24 mouse cellular contexts compared by ENCODE assay signal in genomic region chr5:88747774-88748173, GRCm38 (mm10). TPM values are rescaled to one million over a fixed set of nuclear protein-coding genes. Genes with fewer than 3 reads are reported as not detected.
DNase-seq lines count a peak whose midpoint lies in the region; ATAC-seq and TF ChIP-seq lines count a peak whose summit lies in the region.
"Had no signal": no experiment of that assay in that cellular context is flagged by ENCODE, and none has a peak within 500 bp of the region (broad histone marks: within the 10 kb centered on the region; RNA-seq: fewer than 3 reads in every experiment).

No protein-coding gene starts in this region.

- TF ChIP-seq CTCF in lung, postnatal 0 days (IDR thresholded peaks at IDR 0.05): no peak
- TF ChIP-seq CTCF in C2C12 (IDR thresholded peaks at IDR 0.05; ENCODE audit: control insufficient read depth, insufficient read depth, insufficient read length): no peak
- TF ChIP-seq CTCF in layer of hippocampus, adult 2 months (conservative IDR thresholded peaks at IDR 0.05): no peak

- H3K9me3 ChIP-seq in lung, postnatal 0 days (ENCODE audit: low read length): no peaks in the 10 kb centered on the region
- H3K9me3 ChIP-seq: embryonic facial prominence, embryonic 12.5 days; embryonic facial prominence, embryonic 15.5 days; forebrain, embryonic 10.5 days; forebrain, embryonic 12.5 days had no signal

- peaks cover 6% of the 10 kb centered on the region for H3K79me3 ChIP-seq in C2C12 (ENCODE audit: low read depth)

- H3K79me2 ChIP-seq in C2C12 (ENCODE audit: control insufficient read depth, insufficient read depth) (peaks cover 33% of the 10 kb centered on the region), myocyte (ENCODE audit: control insufficient read depth, insufficient read depth) (peaks cover 23% of the 10 kb centered on the region)

- no peak overlapping the region for H3K9ac ChIP-seq in lung, postnatal 0 days (replicated peaks; ENCODE audit: low read depth)
- H3K9ac ChIP-seq: embryonic facial prominence, embryonic 12.5 days; embryonic facial prominence, embryonic 15.5 days; forebrain, embryonic 12.5 days had no signal

- H3K27ac ChIP-seq in lung, postnatal 0 days (ENCODE audit: low read length): no peak overlapping the region
- H3K27ac ChIP-seq in layer of hippocampus, adult 2 months: no peak overlapping the region
- H3K27ac ChIP-seq: embryonic facial prominence, embryonic 12.5 days; embryonic facial prominence, embryonic 15.5 days; forebrain, embryonic 10.5 days; forebrain, embryonic 12.5 days had no signal

- no peaks in the 10 kb centered on the region for H3K27me3 ChIP-seq in lung, postnatal 0 days (replicated peaks; ENCODE audit: insufficient read depth, low read length)
- H3K27me3 ChIP-seq in C2C12 (ENCODE audit: control insufficient read depth, insufficient read depth, insufficient read length) (no peaks in the 10 kb centered on the region), myocyte (ENCODE audit: control insufficient read depth, insufficient read depth, insufficient read length) (no peaks in the 10 kb centered on the region)
- H3K27me3 ChIP-seq: embryonic facial prominence, embryonic 12.5 days; embryonic facial prominence, embryonic 15.5 days; forebrain, embryonic 12.5 days; Patski had no signal

- peak; percentile 44 for DNase-seq in lung, postnatal 0 days (ENCODE audit: low spot score)
- no peak for DNase-seq in lung, postnatal 36 days
- DNase-seq in heart, adult 11 months: no peak
- DNase-seq in layer of hippocampus, adult 2 months (ENCODE audit: low spot score in 2 of 2): no peak
- DNase-seq: adrenal gland, adult 8-10 months; adrenal gland, postnatal 14 days; adrenal gland, postnatal 36 days; B cell, adult 2 months; cerebellum, adult 11-12 months; cerebellum, adult 2 months; cerebellum, adult 9-10 months; cerebellum, postnatal 10 days; cerebellum, postnatal 25 days had no signal

- H3K36me3 ChIP-seq in lung, postnatal 0 days (ENCODE audit: insufficient read depth, low read length): no peaks in the 10 kb centered on the region
- H3K36me3 ChIP-seq in C2C12 (ENCODE audit: control insufficient read depth, insufficient read depth): peaks cover 23% of the 10 kb centered on the region
- peaks cover 12% of the 10 kb centered on the region for H3K36me3 ChIP-seq in myocyte (ENCODE audit: control insufficient read depth, insufficient read depth)

- no peak for ATAC-seq in lung, postnatal 0 days
- ATAC-seq: activated CD4-positive, CD25-positive, alpha-beta regulatory T cell, adult 4 months; forebrain, embryonic 14.5 days; forebrain, embryonic 16.5 days; Patski had no signal

- no peaks in the 10 kb centered on the region for H3K4me1 ChIP-seq in lung, postnatal 0 days (ENCODE audit: insufficient read depth, low read depth, low read length)
- H3K4me1 ChIP-seq: embryonic facial prominence, embryonic 12.5 days; embryonic facial prominence, embryonic 15.5 days; forebrain, embryonic 10.5 days; forebrain, embryonic 12.5 days had no signal

- H3K4me2 ChIP-seq in lung, postnatal 0 days (replicated peaks; ENCODE audit: low read depth, low read length): no peak overlapping the region
- peak overlapping the region; percentile 10 for H3K4me2 ChIP-seq in myocyte (ENCODE audit: low read depth)
- H3K4me2 ChIP-seq: embryonic facial prominence, embryonic 12.5 days; embryonic facial prominence, embryonic 15.5 days; forebrain, embryonic 12.5 days had no signal

- WGBS in lung, postnatal 0 days: 57% methylated on average over 1 of the region's 1 CpGs

- H3K4me3 ChIP-seq in lung, postnatal 0 days (ENCODE audit: low read depth, low read length): no peak overlapping the region
- H3K4me3 ChIP-seq in C2C12 (ENCODE audit: insufficient read depth, poor library complexity, severe bottlenecking) (no peak overlapping the region), myocyte (no peak overlapping the region)
- no peak overlapping the region for H3K4me3 ChIP-seq in layer of hippocampus, adult 2 months
- H3K4me3 ChIP-seq: embryonic facial prominence, embryonic 12.5 days; embryonic facial prominence, embryonic 15.5 days; erythroblast, embryonic 14.5 days; forebrain, embryonic 10.5 days; forebrain, embryonic 12.5 days had no signal

- TF ChIP-seq POLR2A in myocyte (IDR thresholded peaks at IDR 0.05; ENCODE audit: insufficient read length, low read depth): no peak

- TF ChIP-seq EP300 in lung, postnatal 0 days (IDR thresholded peaks at IDR 0.05): no peak

- H3ac ChIP-seq in C2C12 (ENCODE audit: control insufficient read depth, insufficient read length, low read depth): no peak overlapping the region
- H3ac ChIP-seq in myocyte (ENCODE audit: control insufficient read depth, insufficient read length): no peak overlapping the region

TF ChIP-seq in C2C12, 6 proteins besides CTCF, POLR2A, EP300 and RAD21:
- no peak for TF ChIP-seq MYOG (IDR thresholded peaks at IDR 0.05; ENCODE audit: control insufficient read depth, extremely low read depth, insufficient read length)
- TF ChIP-seq MYOD1 (IDR thresholded peaks at IDR 0.05; ENCODE audit: control insufficient read depth, insufficient read length, low read depth): no peak
- peak; percentile 23 for TF ChIP-seq FOSL1 (IDR thresholded peaks at IDR 0.05; ENCODE audit: insufficient read depth, low read length, poor library complexity, severe bottlenecking)

TF ChIP-seq in myocyte, 11 proteins besides CTCF, POLR2A, EP300 and RAD21:
- TF ChIP-seq MYOG (IDR thresholded peaks at IDR 0.05; ENCODE audit: control insufficient read depth in 1 of 3, insufficient read depth in 1 of 3, insufficient read length in 2 of 3, low read depth in 2 of 3) (no peak), SRF (IDR thresholded peaks at IDR 0.05; ENCODE audit: control insufficient read depth, insufficient read length, low read depth) (no peak), USF1 (IDR thresholded peaks at IDR 0.05; ENCODE audit: low read depth) (no peak), E2F4 (IDR thresholded peaks at IDR 0.05; ENCODE audit: insufficient read depth) (no peak), REST (IDR thresholded peaks at IDR 0.05; ENCODE audit: insufficient read depth, insufficient read length) (no peak), TCF12 (IDR thresholded peaks at IDR 0.05; ENCODE audit: insufficient read depth, poor library complexity, severe bottlenecking) (no peak), POLR2AphosphoS2 (IDR thresholded peaks at IDR 0.05; ENCODE audit: insufficient read length, low read depth) (no peak), CEBPB (IDR thresholded peaks at IDR 0.05; ENCODE audit: insufficient read depth, poor library complexity, severe bottlenecking) (no peak), MAX (IDR thresholded peaks at IDR 0.05; ENCODE audit: low read depth) (no peak), TCF3 (IDR thresholded peaks at IDR 0.05; ENCODE audit: insufficient read length, low read depth) (no peak), MYOD1 (IDR thresholded peaks at IDR 0.05; ENCODE audit: control insufficient read depth in 1 of 3, insufficient read length in 2 of 3, low read depth in 2 of 3) (no peak)
TF ChIP-seq in myocyte: peak in this region for 0.

RNA-seq across cellular contexts. Expression of gene Dck, which starts 17.0 kb away (rescaled TPM):
- 7.2 and 7.8 TPM in 2 replicates for polyA plus RNA-seq in lung, postnatal 0 days (2015; fragmentation: Nextera tagmentation; extraction: Ambion mirVana)
- 14.1 TPM for polyA plus RNA-seq in C2C12 (2012; fragmentation: generic; extraction: Trizol)
- polyA plus RNA-seq in myocyte (2012; fragmentation: generic; extraction: Trizol): 4.2 TPM
- total RNA-seq in layer of hippocampus, adult 2 months (2021): 10 to 100 TPM; 13.7 to 14.9 TPM

RNA-seq across cellular contexts. Expression of gene Mob1b, which starts 27.1 kb away (rescaled TPM):
- polyA plus RNA-seq in lung, postnatal 0 days (2015; fragmentation: Nextera tagmentation; extraction: Ambion mirVana): 9.7 and 10.8 TPM in 2 replicates
- polyA plus RNA-seq in C2C12 (2012; fragmentation: generic; extraction: Trizol): 5.5 TPM
- polyA plus RNA-seq in myocyte (2012; fragmentation: generic; extraction: Trizol): 4.6 TPM
- total RNA-seq in layer of hippocampus, adult 2 months (2021): 10 to 100 TPM; 29.6 to 31.9 TPM
